In the genomic region with DNA sequence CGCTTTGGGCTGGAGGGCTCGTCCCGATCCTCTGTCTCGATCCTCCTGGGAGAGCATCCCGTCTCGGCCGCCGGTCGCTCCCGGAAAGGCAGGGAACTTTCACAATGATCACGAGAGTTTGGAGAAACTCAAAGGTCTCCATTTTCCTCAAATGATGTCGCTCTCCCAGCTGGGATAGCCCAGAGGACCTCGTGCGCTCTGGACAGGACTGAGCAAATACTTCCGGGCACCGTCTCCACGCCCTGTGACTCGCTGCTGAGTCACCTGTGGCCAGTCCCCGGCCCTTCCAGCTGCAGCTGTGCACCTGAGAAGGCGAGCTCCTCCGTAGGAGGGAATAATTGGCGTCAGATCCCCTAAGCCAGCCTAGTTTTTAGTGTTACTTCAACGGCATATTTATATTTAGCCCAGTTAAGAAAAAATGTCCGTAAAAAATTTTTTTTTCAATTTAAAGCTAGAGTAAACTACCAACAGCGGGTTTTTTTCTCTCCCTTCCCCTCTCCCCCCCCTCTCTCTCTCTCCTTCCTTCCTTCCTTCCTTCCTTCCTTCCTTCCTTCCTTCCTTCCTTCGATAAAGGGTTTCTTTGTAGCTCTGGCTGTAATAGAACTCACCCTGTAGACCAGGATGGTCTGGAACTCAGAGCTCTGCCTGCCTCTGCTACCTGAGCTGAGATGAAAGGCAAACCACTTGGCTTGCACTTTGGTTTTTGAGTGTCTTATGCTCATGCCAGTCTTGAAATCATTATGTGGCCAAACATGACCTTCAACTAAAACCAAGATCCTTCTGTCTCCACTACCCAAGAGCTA, we compare ENCODE assay signal across 8 mouse cellular contexts. TPM values are rescaled to one million over a fixed set of nuclear protein-coding genes. Genes with fewer than 3 reads are reported as not detected.
DNase-seq lines count a peak whose midpoint lies in the region; ATAC-seq and TF ChIP-seq lines count a peak whose summit lies in the region.

No protein-coding gene starts in this region.

- no peaks in the 10 kb centered on the region for H3K9me3 ChIP-seq in intestine, embryonic 15.5 days
- no peaks in the 10 kb centered on the region for H3K9me3 ChIP-seq in liver, postnatal 0 days (ENCODE audit: low read length)
- H3K9me3 ChIP-seq in neural tube, embryonic 12.5 days: no peaks in the 10 kb centered on the region

- TF ChIP-seq CTCF in liver, postnatal 0 days (IDR thresholded peaks at IDR 0.05; ENCODE audit: low read depth): no peak
- TF ChIP-seq CTCF in cerebellum, adult 2 months (IDR thresholded peaks at IDR 0.05; ENCODE audit: borderline replicate concordance, insufficient read depth, low read depth, low read length): no peak

- H3K27ac ChIP-seq in intestine, embryonic 15.5 days: peak overlapping the region; percentile 93
- H3K27ac ChIP-seq in liver, postnatal 0 days (ENCODE audit: low read depth): peak overlapping the region; percentile 95
- no peak overlapping the region for H3K27ac ChIP-seq in neural tube, embryonic 12.5 days
- H3K27ac ChIP-seq in cerebellum, adult 2 months (ENCODE audit: insufficient read depth, low read length): no peak overlapping the region

- peak overlapping the region; percentile 78 for H3K4me2 ChIP-seq in intestine, embryonic 15.5 days (replicated peaks)
- peak overlapping the region; percentile 96 for H3K4me2 ChIP-seq in liver, postnatal 0 days (ENCODE audit: low read depth, low read length)
- peak overlapping the region; percentile 74 for H3K4me2 ChIP-seq in neural tube, embryonic 12.5 days (replicated peaks)

- peak overlapping the region; percentile 72 for H3K9ac ChIP-seq in intestine, embryonic 15.5 days
- H3K9ac ChIP-seq in liver, postnatal 0 days (replicated peaks): peak overlapping the region; percentile 80
- peak overlapping the region; percentile 47 for H3K9ac ChIP-seq in neural tube, embryonic 12.5 days

- H3K4me1 ChIP-seq in intestine, embryonic 15.5 days (replicated peaks): peaks cover 26% of the 10 kb centered on the region; the same call in 1 of the 2 replicates
- H3K4me1 ChIP-seq in liver, postnatal 0 days (ENCODE audit: insufficient read depth): peaks cover 29% of the 10 kb centered on the region
- peaks cover 26% of the 10 kb centered on the region for H3K4me1 ChIP-seq in neural tube, embryonic 12.5 days
- peaks cover 7% of the 10 kb centered on the region; the same call in 1 of the 2 replicates for H3K4me1 ChIP-seq in cerebellum, adult 2 months (ENCODE audit: control insufficient read depth, insufficient read depth, low read length)

- no peak for TF ChIP-seq POLR2A in cerebellum, adult 2 months (IDR thresholded peaks at IDR 0.05; ENCODE audit: borderline replicate concordance, insufficient read depth, low read length)

- H3K4me3 ChIP-seq in intestine, embryonic 15.5 days (replicated peaks): peak overlapping the region; percentile 61
- H3K4me3 ChIP-seq in liver, postnatal 0 days (ENCODE audit: low read depth, low read length): peak overlapping the region; percentile 71
- H3K4me3 ChIP-seq in neural tube, embryonic 12.5 days: peak overlapping the region; percentile 47
- H3K4me3 ChIP-seq in cerebellum, adult 2 months (replicated peaks; ENCODE audit: insufficient read depth, low read depth, low read length): no peak overlapping the region

- 7% methylated on average over 26 of the region's 26 CpGs for WGBS in intestine, embryonic 15.5 days
- 2% methylated on average over 26 of the region's 26 CpGs for WGBS in liver, postnatal 0 days (ENCODE audit: insufficient replicate concordance)
- WGBS in neural tube, embryonic 12.5 days: 13% methylated on average over 26 of the region's 26 CpGs
- WGBS in cerebellum, adult 2 months: 24% methylated on average over 26 of the region's 26 CpGs

- peaks cover 11% of the 10 kb centered on the region; the same call in 1 of the 2 replicates for H3K36me3 ChIP-seq in intestine, embryonic 15.5 days
- peaks cover 29% of the 10 kb centered on the region for H3K36me3 ChIP-seq in liver, postnatal 0 days (replicated peaks; ENCODE audit: insufficient read depth, low read length)
- peaks cover 13% of the 10 kb centered on the region for H3K36me3 ChIP-seq in neural tube, embryonic 12.5 days

- no peak for TF ChIP-seq EP300 in liver, postnatal 0 days (IDR thresholded peaks at IDR 0.05; ENCODE audit: low read depth)

- H3K27me3 ChIP-seq in intestine, embryonic 15.5 days (replicated peaks): no peaks in the 10 kb centered on the region
- no peaks in the 10 kb centered on the region for H3K27me3 ChIP-seq in liver, postnatal 0 days (ENCODE audit: insufficient read depth, low read length)
- 0 out of 2 replicates have a peak, but pooled peaks cover 6% of the 10 kb centered on the region for H3K27me3 ChIP-seq in neural tube, embryonic 12.5 days (replicated peaks)
- no peaks in the 10 kb centered on the region; the same call in 1 of the 2 replicates for H3K27me3 ChIP-seq in cerebellum, adult 2 months (ENCODE audit: control insufficient read depth, insufficient read depth, low read length)

- peak; percentile 64 for ATAC-seq in erythroid progenitor cell, adult 5-6 weeks (replicated peaks; ENCODE audit: low FRiP score, poor library complexity, severe bottlenecking)
- peak; percentile 62 for ATAC-seq in intestine, embryonic 15.5 days
- ATAC-seq in liver, postnatal 0 days: peak; percentile 75
- no peak for ATAC-seq in neural tube, embryonic 12.5 days (ENCODE audit: low FRiP score, low read depth)

- DNase-seq in urinary bladder, adult 18-20 months (ENCODE audit: low spot score in 2 of 2): peak; percentile 65 to 76
- no peak for DNase-seq in urinary bladder, postnatal 4 days (ENCODE audit: low spot score in 2 of 2)
- DNase-seq in liver, postnatal 0 days: peak; percentile 82
- no peak for DNase-seq in cerebellum, adult 2 months
- no peak for DNase-seq in frontal cortex, postnatal 10 days (ENCODE audit: low spot score in 2 of 2)

RNA-seq across cellular contexts. Expression of a gene that starts 1.1 kb away (rescaled TPM):
- 637 and 660 TPM in 2 replicates for total RNA-seq in erythroid progenitor cell, adult 5-6 weeks (2015; ENCODE audit: low replicate concordance)
- 271 and 335 TPM in 2 replicates for total RNA-seq in erythroid progenitor cell, adult 5-6 weeks (2017; ENCODE audit: low replicate concordance)
- 253 and 271 TPM in 2 replicates for polyA plus RNA-seq in intestine, embryonic 15.5 days (2015; fragmentation: Nextera tagmentation; extraction: Ambion mirVana)
- 149 and 152 TPM in 2 replicates for polyA plus RNA-seq in liver, postnatal 0 days (2015; fragmentation: Nextera tagmentation; extraction: Ambion mirVana)
- polyA plus RNA-seq in neural tube, embryonic 12.5 days (2016; fragmentation: Nextera tagmentation; extraction: Ambion mirVana): 62.0 and 64.6 TPM in 2 replicates
- polyA plus RNA-seq in cerebellum, adult 2 months (2012; rRNA removed): 6.4 and 9.0 TPM in 2 replicates

RNA-seq across cellular contexts. Expression of a gene that starts 24.2 kb away (rescaled TPM):
- total RNA-seq in erythroid progenitor cell, adult 5-6 weeks (2015; ENCODE audit: low replicate concordance): not detected in 2 replicates
- not detected in 2 replicates for total RNA-seq in erythroid progenitor cell, adult 5-6 weeks (2017; ENCODE audit: low replicate concordance)
- 46.9 and 48.1 TPM in 2 replicates for polyA plus RNA-seq in intestine, embryonic 15.5 days (2015; fragmentation: Nextera tagmentation; extraction: Ambion mirVana)
- polyA plus RNA-seq in liver, postnatal 0 days (2015; fragmentation: Nextera tagmentation; extraction: Ambion mirVana): 0.53 and 0.85 TPM in 2 replicates
- polyA plus RNA-seq in neural tube, embryonic 12.5 days (2016; fragmentation: Nextera tagmentation; extraction: Ambion mirVana): 109 and 168 TPM in 2 replicates
- polyA plus RNA-seq in cerebellum, adult 2 months (2012; rRNA removed): 25.7 and 37.7 TPM in 2 replicates

RNA-seq across cellular contexts. Expression of a gene that starts 43.6 kb away (rescaled TPM):
- total RNA-seq in erythroid progenitor cell, adult 5-6 weeks (2015; ENCODE audit: low replicate concordance): 152 and 157 TPM in 2 replicates
- 126 and 180 TPM in 2 replicates for total RNA-seq in erythroid progenitor cell, adult 5-6 weeks (2017; ENCODE audit: low replicate concordance)
- polyA plus RNA-seq in intestine, embryonic 15.5 days (2015; fragmentation: Nextera tagmentation; extraction: Ambion mirVana): 24.7 and 25.4 TPM in 2 replicates
- polyA plus RNA-seq in liver, postnatal 0 days (2015; fragmentation: Nextera tagmentation; extraction: Ambion mirVana): 5.6 and 6.7 TPM in 2 replicates
- 24.2 and 25.8 TPM in 2 replicates for polyA plus RNA-seq in neural tube, embryonic 12.5 days (2016; fragmentation: Nextera tagmentation; extraction: Ambion mirVana)
- polyA plus RNA-seq in cerebellum, adult 2 months (2012; rRNA removed): 0.07 and 0.22 TPM in 2 replicates

RNA-seq across cellular contexts. Expression of a gene that starts 56.8 kb away (rescaled TPM):
- not detected in 2 replicates for total RNA-seq in erythroid progenitor cell, adult 5-6 weeks (2015; ENCODE audit: low replicate concordance)
- total RNA-seq in erythroid progenitor cell, adult 5-6 weeks (2017; ENCODE audit: low replicate concordance): not detected in 2 replicates
- 0.09 TPM in 1 of 2 replicates, not detected in the other for polyA plus RNA-seq in intestine, embryonic 15.5 days (2015; fragmentation: Nextera tagmentation; extraction: Ambion mirVana)
- 0.12 TPM in 1 of 2 replicates, not detected in the other for polyA plus RNA-seq in liver, postnatal 0 days (2015; fragmentation: Nextera tagmentation; extraction: Ambion mirVana)
- polyA plus RNA-seq in neural tube, embryonic 12.5 days (2016; fragmentation: Nextera tagmentation; extraction: Ambion mirVana): 4.4 and 4.5 TPM in 2 replicates
- 1.3 and 1.6 TPM in 2 replicates for polyA plus RNA-seq in cerebellum, adult 2 months (2012; rRNA removed)

Comparison
In these comparisons a context has a peak if more than half of its experiments do, and no peak if none do; other contexts are left out.
1. DNase-seq: peak in urinary bladder, adult 18-20 months (2 of 2) and liver, postnatal 0 days (single experiment); none in urinary bladder, postnatal 4 days (0 of 2), cerebellum, adult 2 months (0 of 2) and frontal cortex, postnatal 10 days (0 of 2).
2. H3K27ac ChIP-seq: peak in intestine, embryonic 15.5 days (single experiment) and liver, postnatal 0 days (single experiment); none in neural tube, embryonic 12.5 days (single experiment) and cerebellum, adult 2 months (single experiment).
3. RNA of a gene that starts 24.2 kb away (polyA plus RNA-seq): 109 to 168 TPM in neural tube, embryonic 12.5 days, 46.9 to 48.1 TPM in intestine, embryonic 15.5 days and 25.7 to 37.7 TPM in cerebellum, adult 2 months; 0.53 to 0.85 TPM in liver, postnatal 0 days; every median in the first group is over 10 times any median in the second.
4. Peak in every context shown above with its lines, with median percentiles within 50 percentile points of each other: H3K4me2 ChIP-seq and H3K9ac ChIP-seq.